Mouse (Mus musculus) ES-Bruce4 (cell line): ENCODE measurements around the gene Napepld.

Experiments used
- CTCF ChIP-seq: IDR thresholded peaks from one replicate; pipeline ENCODE4 v1.8.1; 2011; ENCODE audit warnings: low read depth, low read length
- POLR2A ChIP-seq: IDR thresholded peaks from one replicate; pipeline ENCODE4 v1.8.1; 2011; ENCODE audit warnings: low read length; ENCODE audit not compliant: insufficient read depth

GRCm38 (mm10) chr5:21650736-21651135 lies 50.5 kb downstream of the Napepld start:
- TF ChIP-seq POLR2A = no peak
- no peak for TF ChIP-seq CTCF
